ENCODE assay signal across 5 mouse cellular contexts in the genomic region with DNA sequence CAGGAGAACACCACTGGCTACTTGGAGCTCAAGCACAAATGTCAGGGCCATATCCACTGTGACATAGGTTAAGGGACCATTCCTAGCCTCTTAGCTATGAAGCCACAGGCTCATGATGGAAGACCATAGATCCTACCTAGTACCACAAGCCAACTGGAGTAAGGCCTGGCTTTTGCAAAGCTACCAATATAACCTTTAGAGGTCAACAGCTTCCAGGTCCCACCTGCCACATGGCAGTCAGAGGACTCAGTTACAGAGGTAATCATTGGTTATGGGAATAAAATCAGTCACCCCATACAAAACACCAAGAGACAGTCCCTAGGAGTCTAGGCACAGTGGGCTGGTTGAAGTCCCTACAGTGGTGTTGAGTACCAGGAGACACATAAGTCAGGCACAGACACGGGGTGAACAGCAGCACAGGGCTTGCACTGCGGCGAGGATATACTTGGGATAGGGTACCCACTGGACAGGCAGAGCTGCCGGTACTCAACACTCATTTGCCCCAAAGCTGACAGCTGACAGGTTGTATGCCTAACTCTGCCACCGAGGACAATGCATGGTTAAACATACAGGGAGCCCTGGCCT. TPM values are rescaled to one million over a fixed set of nuclear protein-coding genes. Genes with fewer than 3 reads are reported as not detected.
"Had no signal": no experiment of that assay in that cellular context is flagged by ENCODE, and none has a peak within 500 bp of the region (broad histone marks: within the 10 kb centered on the region; RNA-seq: fewer than 3 reads in every experiment).

No protein-coding gene starts in this region.

- H3K27ac ChIP-seq: left cerebral cortex, adult 2 months; limb, embryonic 10.5 days; liver, embryonic 15.5 days had no signal

- H3K9ac ChIP-seq: liver, embryonic 15.5 days had no signal

- H3K4me1 ChIP-seq: limb, embryonic 10.5 days; liver, embryonic 15.5 days had no signal

- H3K4me2 ChIP-seq: liver, embryonic 11.5 days; liver, embryonic 15.5 days had no signal

- H3K27me3 ChIP-seq: liver, embryonic 15.5 days had no signal

- H3K4me3 ChIP-seq: left cerebral cortex, adult 2 months; limb, embryonic 10.5 days; liver, embryonic 15.5 days had no signal

- H3K9me3 ChIP-seq: limb, embryonic 10.5 days; liver, embryonic 15.5 days had no signal

RNA-seq across cellular contexts. Expression of a gene that starts 24.1 kb away (rescaled TPM):
- polyA plus RNA-seq: small intestine, adult 2 months had no signal
